Mouse (Mus musculus): Measurements from ENCODE around the gene Epn1. TPM values are rescaled to one million over a fixed set of nuclear protein-coding genes. Genes with fewer than 3 reads are reported as not detected.

Gene Epn1
- polyA plus RNA-seq (2012; rRNA removed), result 238 and 291 TPM in 2 replicates

DNA sequence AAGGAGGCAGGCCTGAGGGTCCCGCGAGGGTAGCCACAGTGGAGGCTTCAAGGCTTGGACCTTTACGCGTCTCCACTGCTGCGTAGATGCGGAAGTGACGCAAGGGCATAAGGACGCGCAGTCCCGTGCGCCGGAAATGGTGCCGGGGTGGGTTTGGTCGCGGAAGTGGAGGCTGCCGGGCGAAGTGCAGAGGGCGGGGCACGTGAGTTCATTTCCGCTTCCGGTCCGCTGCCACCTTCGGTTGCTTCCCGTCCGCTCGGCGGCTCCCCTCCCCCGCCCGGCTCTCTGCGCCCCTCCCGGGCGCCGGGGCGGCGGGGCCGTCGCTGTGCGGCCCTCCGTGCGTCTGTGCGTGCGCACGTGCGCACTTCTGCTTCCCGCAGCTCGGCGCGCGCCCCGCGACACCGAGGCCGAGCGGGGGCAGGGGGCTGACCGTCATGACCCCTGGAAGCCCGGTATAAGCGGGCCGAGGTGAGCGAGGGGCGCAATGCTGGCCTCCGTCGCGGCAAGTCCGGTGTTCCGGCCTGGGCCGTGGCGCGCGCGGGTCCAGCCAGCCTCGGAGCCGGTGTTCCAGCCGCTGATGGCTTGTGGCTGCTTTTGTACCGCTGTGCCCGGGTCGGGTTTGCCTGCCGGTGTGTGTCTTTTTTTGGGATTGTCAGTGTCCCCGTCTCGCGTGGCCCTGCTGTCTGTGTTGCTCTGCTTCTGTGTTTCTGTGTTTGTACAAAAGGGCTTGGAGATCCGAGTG, at the start of gene Epn1:
Gene Epn1, plus strand, starts transcription at position 226 of the 742 bp plus-strand sequence.
- WGBS, result under 1% methylated on average over 81 of the region's 81 CpGs

GRCm38 (mm10) chr7:5030554-5031275, 49.3 kb upstream of the Epn1 start:
- no peak for DNase-seq (ENCODE audit: low read depth, low spot score)
- WGBS, result 95% methylated on average over 63 of the region's 63 CpGs

More for the DNA sequence above, at the start of gene Epn1:
- DNase-seq (ENCODE audit: low read depth, low spot score), result peak; percentile 85

DNA sequence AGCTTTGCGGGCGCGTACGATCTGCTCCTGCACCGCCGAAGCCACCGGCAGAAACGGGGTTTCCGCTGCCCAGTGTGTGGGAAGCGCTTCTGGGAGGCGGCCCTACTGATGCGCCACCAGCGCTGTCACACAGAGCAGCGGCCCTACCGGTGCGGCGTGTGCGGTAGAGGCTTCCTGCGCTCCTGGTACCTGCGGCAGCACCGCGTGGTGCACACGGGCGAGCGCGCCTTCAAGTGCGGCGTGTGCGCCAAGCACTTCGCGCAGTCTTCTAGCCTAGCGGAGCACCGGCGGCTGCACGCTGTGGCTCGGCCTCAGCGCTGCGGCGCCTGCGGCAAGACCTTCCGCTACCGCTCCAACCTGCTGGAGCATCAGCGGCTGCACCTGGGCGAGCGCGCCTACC, 48.5 kb upstream of the Epn1 start:
- DNase-seq (ENCODE audit: low read depth, low spot score), result no peak
- WGBS, result 92% methylated on average over 46 of the region's 46 CpGs

- 84% methylated on average over 3 of the region's 3 CpGs for WGBS
- no peak for DNase-seq (ENCODE audit: low read depth, low spot score)
These were observed 46.2 kb upstream of the Epn1 start, which contains the start of gene 4632433K11Rik for GRCm38 (mm10) chr7:5033818-5034217. Gene 4632433K11Rik (plus strand): TSS chr7:5034118.

- DNase-seq (ENCODE audit: low read depth, low spot score), result no peak
- 96% methylated on average over 17 of the region's 17 CpGs for WGBS
These were observed 44.4 kb upstream of the Epn1 start for GRCm38 (mm10) chr7:5035628-5036027.

- 91% methylated on average over 9 of the region's 9 CpGs for WGBS
- no peak for DNase-seq (ENCODE audit: low read depth, low spot score)
These were observed 43.9 kb upstream of the Epn1 start for GRCm38 (mm10) chr7:5036136-5036535.

DNA sequence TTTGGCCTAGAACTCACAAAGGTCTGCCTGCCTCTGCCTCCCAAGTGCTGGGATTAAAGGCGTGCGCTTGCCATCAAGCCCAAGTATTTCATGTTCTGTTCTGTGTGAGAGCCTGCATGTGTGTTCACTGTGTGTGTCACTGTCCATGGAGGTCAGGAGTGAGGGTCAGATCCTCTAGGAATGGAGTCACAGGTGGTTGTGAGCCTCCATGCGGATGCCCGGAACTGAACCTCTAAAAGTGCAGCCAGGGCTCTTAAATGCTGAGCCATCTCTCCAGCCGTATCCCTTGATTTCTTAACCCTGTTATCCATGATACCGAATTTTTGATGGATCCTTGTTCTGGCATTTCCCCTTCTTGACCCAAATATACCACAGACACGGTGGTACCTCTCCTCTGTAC, 43.0 kb upstream of the Epn1 start:
- WGBS, result 94% methylated on average over 7 of the region's 7 CpGs
- no peak for DNase-seq (ENCODE audit: low read depth, low spot score)

GRCm38 (mm10) chr7:5037467-5037866, 42.6 kb upstream of the Epn1 start:
- 79% methylated on average over 8 of the region's 8 CpGs for WGBS
- DNase-seq (ENCODE audit: low read depth, low spot score), result no peak

DNA sequence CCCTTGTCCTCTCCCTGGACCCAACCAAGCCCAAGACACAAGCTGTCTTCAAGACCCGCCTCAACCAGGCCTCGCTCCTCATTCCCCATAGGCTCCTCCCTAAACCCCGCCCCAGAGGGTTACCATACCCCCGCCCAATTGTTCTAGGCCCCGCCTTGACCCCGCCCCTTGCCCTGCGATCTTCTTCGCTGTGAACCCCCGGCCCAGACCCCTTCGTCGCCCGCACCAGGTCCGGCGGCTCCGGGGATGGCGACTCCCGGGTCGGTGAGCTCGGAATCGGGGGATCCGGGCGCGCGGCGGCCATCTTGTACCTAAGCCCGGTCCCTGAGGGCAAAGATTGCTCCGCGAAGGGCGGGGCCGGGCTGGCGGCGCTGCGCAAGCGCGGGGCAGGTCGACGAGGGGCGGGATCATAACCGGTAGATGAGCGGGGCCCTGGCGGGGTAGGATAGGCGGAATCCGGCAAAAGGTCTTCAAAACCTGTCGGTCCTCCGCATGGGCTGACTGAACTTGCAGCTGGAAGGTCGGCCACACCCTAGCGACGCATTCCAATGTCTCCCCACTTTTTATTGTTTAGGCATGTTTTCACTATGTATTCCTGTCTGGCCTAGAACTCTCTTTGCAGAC, 41.8 kb upstream of the Epn1 start, which contains the start of gene Zfp784:
Gene Zfp784, minus strand, starts transcription at position 338 of the 624 bp plus-strand sequence.
- peak; percentile 68 for DNase-seq (ENCODE audit: low read depth, low spot score)
- under 1% methylated on average over 48 of the region's 48 CpGs for WGBS

- 13% methylated on average over 5 of the region's 5 CpGs for WGBS
- DNase-seq (ENCODE audit: low read depth, low spot score), result no peak
These were observed 41.1 kb upstream of the Epn1 start for GRCm38 (mm10) chr7:5038940-5039339.

- WGBS, result 88% methylated on average over 2 of the region's 2 CpGs
- no peak for DNase-seq (ENCODE audit: low read depth, low spot score)
These were observed 35.1 kb upstream of the Epn1 start for GRCm38 (mm10) chr7:5044981-5045380.

- 74% methylated on average over 2 of the region's 2 CpGs for WGBS
- DNase-seq (ENCODE audit: low read depth, low spot score), result no peak
These were observed 33.9 kb upstream of the Epn1 start for GRCm38 (mm10) chr7:5046112-5046511.

DNA sequence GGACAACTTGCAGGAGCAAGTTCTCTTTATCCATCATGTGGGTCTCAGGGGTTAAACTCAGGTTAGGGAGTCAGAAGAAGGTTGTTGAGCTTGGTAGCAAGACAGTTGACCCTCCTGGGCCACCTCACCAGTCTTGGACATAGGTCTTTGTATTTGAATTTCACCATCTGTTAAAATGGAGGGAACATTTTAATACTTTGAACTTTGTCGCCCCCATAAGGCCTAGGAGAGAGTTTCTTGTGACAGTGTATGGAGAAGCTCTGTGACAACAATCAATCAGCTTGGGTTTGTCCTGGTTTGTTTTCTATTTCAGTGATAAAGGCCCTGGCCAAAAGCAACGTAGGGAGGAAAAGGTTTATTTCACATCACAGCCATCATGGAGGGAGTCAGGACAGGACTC, 32.7 kb upstream of the Epn1 start:
- no peak for DNase-seq (ENCODE audit: low read depth, low spot score)
- 20% methylated on average over 2 of the region's 2 CpGs for WGBS

GRCm38 (mm10) chr7:5051193-5052192, 28.5 kb upstream of the Epn1 start, which contains the start of gene Zfp580:
Gene Zfp580 (plus strand): TSS chr7:5051538.
- 1% methylated on average over 65 of the region's 65 CpGs for WGBS
- DNase-seq (ENCODE audit: low read depth, low spot score), result no peak

GRCm38 (mm10) chr7:5052438-5052837, 27.6 kb upstream of the Epn1 start:
- no peak for DNase-seq (ENCODE audit: low read depth, low spot score)
- WGBS, result 4% methylated on average over 12 of the region's 12 CpGs

- 7% methylated on average over 45 of the region's 45 CpGs for WGBS
- no peak for DNase-seq (ENCODE audit: low read depth, low spot score)
These were observed 27.1 kb upstream of the Epn1 start for GRCm38 (mm10) chr7:5052931-5053343.

DNA sequence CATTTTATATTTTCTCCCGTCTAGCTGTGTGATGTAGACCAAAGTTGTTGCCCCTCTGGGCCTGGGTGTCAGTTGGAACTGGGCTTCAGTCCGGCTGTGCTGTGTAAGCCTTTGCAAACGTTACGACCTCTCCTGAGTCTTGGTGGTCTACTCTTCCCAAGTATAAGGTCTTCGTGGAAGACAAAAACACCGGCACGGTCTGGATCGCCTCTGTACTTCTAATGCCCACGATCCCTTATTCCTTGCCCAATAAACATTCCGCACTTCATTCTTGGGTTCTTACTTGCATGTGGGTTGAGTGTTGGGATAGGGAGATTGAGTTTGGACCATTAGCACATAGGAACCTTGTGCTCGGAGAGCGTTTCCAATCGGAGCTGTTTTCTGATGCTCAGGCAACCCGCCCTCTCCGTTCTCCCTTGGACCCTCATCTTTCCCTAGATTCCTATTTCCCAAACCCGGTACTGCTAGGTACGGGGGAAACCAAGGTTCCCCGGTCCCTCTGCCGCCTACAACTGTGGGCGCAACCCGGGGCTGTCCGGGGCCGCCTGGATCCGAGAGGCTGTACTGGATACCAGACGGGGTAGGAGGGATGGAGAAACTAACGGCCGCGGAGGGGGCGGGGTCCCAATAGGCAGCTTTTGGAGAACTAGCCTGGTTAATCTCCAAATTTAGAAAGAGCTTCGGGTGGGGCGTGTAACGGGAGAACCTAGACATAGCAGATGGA, 26.4 kb upstream of the Epn1 start:
- DNase-seq (ENCODE audit: low read depth, low spot score), result no peak
- 17% methylated on average over 32 of the region's 32 CpGs for WGBS

DNA sequence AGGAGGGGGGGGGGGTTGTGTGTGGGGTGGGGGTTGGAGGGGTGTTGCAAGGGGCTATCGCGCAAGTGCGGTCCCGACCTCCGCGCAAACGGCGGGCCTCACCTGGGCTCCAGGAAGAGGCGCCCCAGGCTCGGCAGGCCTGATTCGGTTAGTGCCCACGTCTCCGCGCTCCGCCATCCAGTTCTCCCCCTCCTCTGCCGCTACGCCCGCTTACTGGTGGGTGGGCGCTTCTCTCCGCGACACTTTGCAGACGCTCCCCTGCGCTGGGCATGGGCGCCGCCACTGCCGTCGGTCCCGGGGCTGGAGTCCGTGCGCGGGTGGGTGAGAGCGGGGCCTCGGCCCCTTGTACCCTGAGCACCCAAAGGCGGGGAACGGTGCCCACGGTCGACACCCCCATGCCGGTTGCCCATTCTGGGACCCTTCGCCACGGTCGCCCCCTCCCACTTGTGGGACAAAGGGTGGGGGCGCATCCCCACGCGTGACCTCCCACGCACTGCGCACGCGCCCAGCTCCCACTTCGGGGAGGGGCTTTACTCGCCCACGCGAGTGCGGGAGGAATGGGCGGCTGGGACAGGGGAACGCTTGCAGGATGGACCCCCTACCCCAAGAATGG, 23.3 kb upstream of the Epn1 start:
- DNase-seq (ENCODE audit: low read depth, low spot score), result no peak
- WGBS, result 6% methylated on average over 55 of the region's 55 CpGs
